Mouse (Mus musculus) stomach, embryonic 14.5 days (tissue): Measurements from ENCODE around the gene Btf3. TPM values are rescaled to one million over a fixed set of nuclear protein-coding genes. Genes with fewer than 3 reads are reported as not detected.
A peak's percentile ranks its signal among the peaks of the same experiment; 100 is the strongest.

Experiments
- ATAC-seq: fragments of 200-750 bp; cut with Nextera tagmentation; 2 replicates; pipeline ENCODE4 v1.8.0; 2017; ENCODE audit warnings: low read depth, moderate TSS enrichment; ENCODE audit not compliant: insufficient number of reproducible peaks, insufficient read depth, low FRiP score
- H3K27ac ChIP-seq: fragments of 300-500 bp; sonication (generic); 2 replicates; pipeline ENCODE4 v1.5.1; 2014; ENCODE audit warnings: mild to moderate bottlenecking, low read length, moderate library complexity, mixed read lengths
- H3K27me3 ChIP-seq: fragments of 300-500 bp; sonication (generic); 2 replicates; pipeline ENCODE4 v1.6.1; 2014; ENCODE audit warnings: low read length, control low read depth, mixed read lengths; ENCODE audit not compliant: control insufficient read depth, insufficient read depth
- H3K36me3 ChIP-seq: fragments of 300-500 bp; sonication (generic); 2 replicates; pipeline ENCODE4 v1.6.1; 2014; ENCODE audit warnings: mild to moderate bottlenecking, control low read depth, low read length, moderate library complexity, mixed read lengths; ENCODE audit not compliant: control insufficient read depth, insufficient read depth
- H3K4me1 ChIP-seq: fragments of 300-500 bp; sonication (generic); 2 replicates; pipeline ENCODE4 v1.6.1; 2014; ENCODE audit warnings: low read length, control low read depth, mixed read lengths; ENCODE audit not compliant: control insufficient read depth, insufficient read depth
- H3K4me2 ChIP-seq: fragments of 300-500 bp; sonication (generic); replicated peaks from 2 replicates; pipeline ENCODE4 v1.6.1; 2014; ENCODE audit warnings: low read depth, low read length, control low read depth
- H3K4me3 ChIP-seq: fragments of 300-500 bp; sonication (generic); 2 replicates; pipeline ENCODE4 v1.5.1; 2014; ENCODE audit warnings: low read depth, low read length, control low read depth
- H3K9ac ChIP-seq: fragments of 300-500 bp; sonication (generic); replicated peaks from 2 replicates; pipeline ENCODE4 v1.6.1; 2014; ENCODE audit warnings: low read depth, mild to moderate bottlenecking, control low read depth, low read length, moderate library complexity, mixed read lengths
- H3K9me3 ChIP-seq: fragments of 300-500 bp; sonication (generic); 2 replicates; pipeline ENCODE4 v1.6.1; 2016; ENCODE audit warnings: low read depth, low read length, control low read depth; ENCODE audit not compliant: control insufficient read depth
- WGBS: fragments of 180-500 bp; shearing (Covaris S2); extraction: QIAGEN DNeasy Blood & Tissue Kit; methylation state at CpG from one replicate; pipeline ENCODE4 v1.1.7; 2014; 5-methylcytosine and 5-hydroxymethylcytosine counted together
- polyA plus RNA-seq: library from polyadenylated mRNA; unstranded; fragments of >200 nt; fragmentation: Nextera tagmentation; extraction: Ambion mirVana; gene quantifications from 2 replicates; pipeline ENCODE4 v1.2.1, GENCODE M21; 2014

Btf3 gene
- polyA plus RNA-seq, 1 experiment from 2014 or later, result 666 TPM

GRCm38 (mm10) chr13:98316140-98316479 lies 696 bp downstream of the Btf3 start:
- no peak for ATAC-seq

GRCm38 (mm10) chr13:98315124-98315523 lies 1.7 kb downstream of the Btf3 start:
- Histone ChIP-seq H3K4me1 (peaks cover 12% of the 10 kb centered on the region; the same call in 1 of the 2 replicates), H3K4me2 (peak overlapping the region; percentile 66), H3K27ac (no peak overlapping the region), H3K4me3 (peak overlapping the region; percentile 99), H3K9ac (no peak overlapping the region), H3K36me3 (peaks cover 25% of the 10 kb centered on the region), H3K9me3 (no peaks in the 10 kb centered on the region), H3K27me3 (no peaks in the 10 kb centered on the region)
- WGBS, result 64% methylated on average over 4 of the region's 4 CpGs
- ATAC-seq, result no peak

More at GRCm38 (mm10) chr13:98316140-98316479, 696 bp downstream of the Btf3 start:
- Histone ChIP-seq H3K4me3 (peak overlapping the region; percentile 99), H3K4me2 (peak overlapping the region; percentile 66), H3K27me3 (no peaks in the 10 kb centered on the region), H3K4me1 (peaks cover 12% of the 10 kb centered on the region; the same call in 1 of the 2 replicates), H3K9me3 (no peaks in the 10 kb centered on the region), H3K27ac (peak overlapping the region; percentile 90), H3K36me3 (peaks cover 15% of the 10 kb centered on the region), H3K9ac (peak overlapping the region; percentile 99)
- WGBS, result 0% methylated on average over 17 of the region's 17 CpGs

- H3K9me3 ChIP-seq, result no peaks in the 10 kb centered on the region
- no peak overlapping the region for H3K27ac ChIP-seq
- no peak overlapping the region for H3K4me2 ChIP-seq
- WGBS, result 73% methylated on average over 7 of the region's 7 CpGs
- no peak for ATAC-seq
- H3K4me1 ChIP-seq, result peaks cover 12% of the 10 kb centered on the region; the same call in 1 of the 2 replicates
- no peak overlapping the region for H3K9ac ChIP-seq
- H3K4me3 ChIP-seq, result no peak overlapping the region
- no peaks in the 10 kb centered on the region for H3K27me3 ChIP-seq
- H3K36me3 ChIP-seq, result peaks cover 37% of the 10 kb centered on the region
These were observed 3.2 kb downstream of the Btf3 start for GRCm38 (mm10) chr13:98313631-98314030.

GRCm38 (mm10) chr13:98311597-98311996 lies 5.2 kb downstream of the Btf3 start:
- H3K4me1 ChIP-seq, result peaks cover 16% of the 10 kb centered on the region; the same call in 1 of the 2 replicates
- no peak for ATAC-seq
- H3K36me3 ChIP-seq, result peaks cover 44% of the 10 kb centered on the region
- no peak overlapping the region for H3K4me2 ChIP-seq
- H3K27me3 ChIP-seq, result no peaks in the 10 kb centered on the region
- H3K9me3 ChIP-seq, result no peaks in the 10 kb centered on the region
- no peak overlapping the region for H3K9ac ChIP-seq
- no peak overlapping the region for H3K4me3 ChIP-seq
- WGBS, result 94% methylated on average over 5 of the region's 5 CpGs
- no peak overlapping the region for H3K27ac ChIP-seq

- Histone ChIP-seq H3K9ac (no peak overlapping the region), H3K27me3 (no peaks in the 10 kb centered on the region), H3K36me3 (peaks cover 44% of the 10 kb centered on the region), H3K4me2 (no peak overlapping the region), H3K9me3 (no peaks in the 10 kb centered on the region), H3K27ac (no peak overlapping the region), H3K4me3 (no peak overlapping the region), H3K4me1 (peaks cover 8% of the 10 kb centered on the region; the same call in 1 of the 2 replicates)
- WGBS, result 79% methylated on average over 4 of the region's 4 CpGs
- no peak for ATAC-seq
These were observed 8.1 kb downstream of the Btf3 start for GRCm38 (mm10) chr13:98308724-98309123.

- ATAC-seq, result no peak
These were observed 8.8 kb downstream of the Btf3 start for GRCm38 (mm10) chr13:98308004-98308403.

GRCm38 (mm10) chr13:98306852-98307475 lies 9.8 kb downstream of the Btf3 start:
- Histone ChIP-seq H3K27me3 (no peaks in the 10 kb centered on the region), H3K36me3 (peaks cover 37% of the 10 kb centered on the region), H3K4me1 (peaks cover 8% of the 10 kb centered on the region; the same call in 1 of the 2 replicates), H3K4me3 (no peak overlapping the region), H3K9me3 (no peaks in the 10 kb centered on the region), H3K27ac (no peak overlapping the region), H3K4me2 (no peak overlapping the region), H3K9ac (no peak overlapping the region)
- ATAC-seq, result peak; percentile 14; the same call in 1 of the 2 replicates
- WGBS, result 29% methylated on average over 14 of the region's 14 CpGs

More at GRCm38 (mm10) chr13:98308004-98308403, 8.8 kb downstream of the Btf3 start:
- 69% methylated on average over 5 of the region's 5 CpGs for WGBS
- H3K27me3 ChIP-seq, result no peaks in the 10 kb centered on the region
- H3K27ac ChIP-seq, result no peak overlapping the region
- H3K4me3 ChIP-seq, result no peak overlapping the region
- H3K36me3 ChIP-seq, result peaks cover 44% of the 10 kb centered on the region
- no peak overlapping the region for H3K4me2 ChIP-seq
- H3K9ac ChIP-seq, result no peak overlapping the region
- no peaks in the 10 kb centered on the region for H3K9me3 ChIP-seq
- H3K4me1 ChIP-seq, result peaks cover 8% of the 10 kb centered on the region; the same call in 1 of the 2 replicates

- H3K36me3 ChIP-seq, result peaks cover 31% of the 10 kb centered on the region
- 36% methylated on average over 5 of the region's 5 CpGs for WGBS
- no peak overlapping the region for H3K4me3 ChIP-seq
- no peaks in the 10 kb centered on the region for H3K9me3 ChIP-seq
- no peaks in the 10 kb centered on the region for H3K27me3 ChIP-seq
- no peak overlapping the region for H3K4me2 ChIP-seq
- H3K9ac ChIP-seq, result no peak overlapping the region
- no peak for ATAC-seq
- peaks cover 8% of the 10 kb centered on the region; the same call in 1 of the 2 replicates for H3K4me1 ChIP-seq
- H3K27ac ChIP-seq, result no peak overlapping the region
These were observed 10.4 kb downstream of the Btf3 start for GRCm38 (mm10) chr13:98306393-98306792.
